In genomic region chr3:37191953-37192352, GRCm38 (mm10) we compare ENCODE assay signal across 25 mouse cellular contexts. TPM values are rescaled to one million over a fixed set of nuclear protein-coding genes. Genes with fewer than 3 reads are reported as not detected.
A peak's percentile ranks its signal among the peaks of the same experiment; 100 is the strongest.
DNase-seq lines count a peak whose midpoint lies in the region; ATAC-seq lines count a peak whose summit lies in the region.
"Had no signal": no experiment of that assay in that cellular context is flagged by ENCODE, and none has a peak within 500 bp of the region (broad histone marks: within the 10 kb centered on the region; RNA-seq: fewer than 3 reads in every experiment).

No protein-coding gene starts in this region.

- intact Hi-C loops in heart, postnatal 10 days (cut with DNase I): no loop called here

- peak; percentile 68 for DNase-seq in heart, adult 11 months
- DNase-seq in heart, postnatal 10 days: no peak
- no peak for DNase-seq in cerebellum, adult 9-11 months
- no peak for DNase-seq in left cerebral cortex, adult 18-20 months (ENCODE audit: low spot score in 2 of 2)
- DNase-seq: adrenal gland, postnatal 10 days; adrenal gland, postnatal 36 days; cerebellum, adult 11 months; cerebellum, adult 2 months; cerebellum, postnatal 10 days; cerebellum, postnatal 36 days; gastrocnemius, postnatal 10 days; gastrocnemius, postnatal 36 days; heart, adult 18-20 months; heart, postnatal 14 days; heart, postnatal 4 days had no signal

- peak; percentile 65 for ATAC-seq in granulocyte monocyte progenitor cell, adult 5-6 weeks (replicated peaks; ENCODE audit: poor library complexity, severe bottlenecking)
- ATAC-seq in megakaryocyte progenitor cell, adult 5-6 weeks (replicated peaks; ENCODE audit: poor library complexity): peak; percentile 42; the same call in 1 of the 2 replicates
- ATAC-seq: forebrain, embryonic 13.5 days; forebrain, embryonic 16.5 days; hindbrain, postnatal 0 days; inflammation-experienced regulatory T-cells, adult 6 months; Patski had no signal

RNA-seq across cellular contexts. Expression of gene Il21, which starts 40.5 kb away (rescaled TPM):
- not detected for total RNA-seq in heart, postnatal 10 days (2021)
- total RNA-seq in granulocyte monocyte progenitor cell, adult 5-6 weeks (2014; fragmentation: Nextera tagmentation): not detected in 2 replicates
- not detected in 2 replicates for total RNA-seq in granulocyte monocyte progenitor cell, adult 5-6 weeks (2017)
- total RNA-seq in megakaryocyte progenitor cell, adult 5-6 weeks (2015): not detected in 2 replicates
- not detected in 2 replicates for total RNA-seq in megakaryocyte progenitor cell, adult 5-6 weeks (2017)
- total RNA-seq in left cerebral cortex, adult 18-20 months (2021): not detected
- total RNA-seq: adrenal gland, adult 18-20 months; adrenal gland, postnatal 10 days; adrenal gland, postnatal 36 days; CH12.LX; gastrocnemius, adult 18-20 months; gastrocnemius, postnatal 10 days; gastrocnemius, postnatal 36 days; heart, adult 18-20 months; heart, postnatal 14 days; heart, postnatal 4 days; hindbrain, postnatal 0 days had no signal
